Mouse (Mus musculus): ENCODE data around the gene Plekhj1. TPM values are rescaled to one million over a fixed set of nuclear protein-coding genes. Genes with fewer than 3 reads are reported as not detected.
A peak's percentile ranks its signal among the peaks of the same experiment; 100 is the strongest.

Plekhj1 gene
- polyA plus RNA-seq, 1 experiment from 2014 or later: 119 TPM

DNA sequence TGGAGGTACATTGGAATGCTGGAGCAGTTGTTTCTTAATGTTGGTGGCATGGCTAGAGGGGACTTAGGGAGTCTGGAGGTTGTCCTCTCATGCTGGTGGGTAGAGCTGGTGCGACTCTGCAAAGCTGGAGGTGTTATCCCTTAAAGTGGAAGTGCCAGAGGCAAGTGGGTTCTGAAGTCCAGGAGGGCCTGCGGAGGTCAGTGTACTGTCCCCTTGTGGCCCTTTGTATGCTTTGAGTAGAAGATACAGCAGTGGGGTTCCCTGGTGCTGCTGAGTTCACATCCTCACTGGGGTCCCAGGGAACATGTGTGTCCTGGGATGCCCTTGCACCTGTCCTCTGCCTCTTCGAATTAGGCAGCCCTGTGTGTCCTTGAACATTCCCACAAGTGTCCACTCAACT, 42.3 kb downstream of the Plekhj1 start:
- no peaks in the 10 kb centered on the region for H3K27me3 ChIP-seq (ENCODE audit: control insufficient read depth, insufficient read depth, low read length)
- H3K27ac ChIP-seq (replicated peaks; ENCODE audit: low read depth, low read length): no peak overlapping the region
- no peaks in the 10 kb centered on the region for H3K36me3 ChIP-seq (replicated peaks; ENCODE audit: control insufficient read depth, insufficient read depth, low read depth, low read length)
- no peak for ATAC-seq (replicated peaks; ENCODE audit: insufficient number of reproducible peaks, low FRiP score, low TSS enrichment, low read depth)
- no peak for DNase-seq (ENCODE audit: low spot score)
- H3K4me1 ChIP-seq (ENCODE audit: control insufficient read depth, insufficient read depth, low read length): peaks cover 12% of the 10 kb centered on the region
- H3K9me3 ChIP-seq (replicated peaks; ENCODE audit: control insufficient read depth, low read length): no peaks in the 10 kb centered on the region
- H3K9ac ChIP-seq (replicated peaks; ENCODE audit: low read length): peak overlapping the region; percentile 90
- peak overlapping the region; percentile 79 for H3K4me3 ChIP-seq (ENCODE audit: low read depth, low read length)
- peak overlapping the region; percentile 65 for H3K4me2 ChIP-seq (ENCODE audit: low read depth, low read length)
- WGBS: 28% methylated on average over 3 of the region's 3 CpGs

DNA sequence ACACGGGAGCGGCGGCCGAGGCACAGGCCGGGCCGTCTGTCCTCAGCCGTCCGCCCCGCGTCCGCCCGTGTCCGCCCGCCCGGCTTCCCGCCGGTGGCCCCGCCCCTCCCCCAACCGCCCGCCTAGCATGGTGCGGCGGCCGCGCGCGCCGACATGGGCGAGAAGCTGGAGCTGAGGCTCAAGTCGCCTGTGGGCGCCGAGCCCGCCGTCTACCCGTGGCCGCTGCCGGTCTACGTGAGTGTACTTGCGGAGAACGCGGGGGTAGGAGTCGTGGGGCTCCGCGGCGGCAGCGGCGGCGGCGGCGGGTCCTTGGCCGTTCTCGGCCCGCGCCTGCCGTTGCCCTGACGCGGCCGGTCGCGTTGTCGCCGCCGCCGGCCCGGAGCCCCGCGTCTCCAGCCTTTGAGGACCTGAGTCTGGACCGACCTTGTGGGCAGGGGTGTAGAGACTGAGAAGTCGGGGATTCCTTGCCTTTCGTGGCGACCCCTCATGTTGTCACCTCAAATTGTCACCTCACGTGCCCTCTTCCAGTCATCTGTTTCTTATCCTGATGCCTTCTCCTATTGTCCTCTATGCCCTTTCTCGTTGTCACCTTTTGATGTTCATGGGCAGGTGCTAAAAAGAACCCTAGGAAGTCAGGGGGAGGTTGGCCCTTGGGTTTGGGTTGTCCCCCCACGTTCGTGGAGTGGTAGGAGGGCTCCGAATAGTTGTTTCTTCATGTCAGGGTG, 43.0 kb downstream of the Plekhj1 start:
- Histone ChIP-seq H3K36me3 (replicated peaks; ENCODE audit: control insufficient read depth, insufficient read depth, low read depth, low read length) (no peaks in the 10 kb centered on the region), H3K9ac (replicated peaks; ENCODE audit: low read length) (peak overlapping the region; percentile 90), H3K27me3 (ENCODE audit: control insufficient read depth, insufficient read depth, low read length) (no peaks in the 10 kb centered on the region), H3K4me1 (ENCODE audit: control insufficient read depth, insufficient read depth, low read length) (peaks cover 12% of the 10 kb centered on the region), H3K27ac (replicated peaks; ENCODE audit: low read depth, low read length) (peak overlapping the region; percentile 44; the same call in 1 of the 2 replicates), H3K9me3 (replicated peaks; ENCODE audit: control insufficient read depth, low read length) (no peaks in the 10 kb centered on the region), H3K4me2 (ENCODE audit: low read depth, low read length) (peak overlapping the region; percentile 65), H3K4me3 (ENCODE audit: low read depth, low read length) (peak overlapping the region; percentile 79)
- DNase-seq (ENCODE audit: low spot score) (no peak), ATAC-seq (replicated peaks; ENCODE audit: insufficient number of reproducible peaks, low FRiP score, low TSS enrichment, low read depth) (no peak)
- under 1% methylated on average over 44 of the region's 75 CpGs for WGBS

DNA sequence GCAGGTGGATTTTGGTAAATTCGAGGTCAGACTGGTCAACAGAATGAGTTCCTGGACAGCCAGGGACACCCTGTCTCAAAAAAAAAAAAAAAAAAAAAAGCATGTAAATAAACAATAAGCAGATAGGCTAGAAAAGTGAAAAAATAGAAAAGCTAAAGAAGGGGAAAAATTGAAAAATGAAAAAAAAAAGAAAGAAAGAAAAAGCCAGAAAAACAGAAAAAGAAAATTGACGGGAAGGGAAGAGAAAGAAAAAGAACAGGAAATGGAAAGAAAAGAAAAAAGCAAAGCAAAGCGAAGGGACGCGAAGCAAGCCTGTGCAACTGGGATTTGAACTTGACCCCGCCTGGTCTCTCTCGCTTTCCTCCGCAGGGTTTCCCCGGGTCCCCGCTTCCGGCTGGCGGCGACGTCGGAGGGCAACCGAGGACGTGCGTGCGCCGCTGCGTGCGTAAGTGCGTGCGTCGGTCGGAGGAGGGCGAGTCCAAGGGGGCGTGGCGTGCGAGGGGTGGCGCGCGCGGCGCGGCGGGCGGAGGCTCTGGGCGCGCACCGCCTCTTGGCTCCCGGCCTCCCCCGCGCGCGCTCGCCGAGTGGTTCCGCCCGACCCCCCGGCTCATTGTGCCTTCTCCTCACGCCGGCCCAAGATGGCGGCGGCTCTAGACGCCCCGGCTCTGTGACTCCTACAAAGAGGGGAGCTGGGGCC, 43.7 kb downstream of the Plekhj1 start, which contains the start of gene Dot1l:
TSS of gene Dot1l (plus strand) at position 613 of the 697 bp plus-strand sequence.
- ATAC-seq (replicated peaks; ENCODE audit: insufficient number of reproducible peaks, low FRiP score, low TSS enrichment, low read depth) (peak; percentile 82), DNase-seq (ENCODE audit: low spot score) (peak; percentile 98)
- H3K9me3 ChIP-seq (replicated peaks; ENCODE audit: control insufficient read depth, low read length): no peaks in the 10 kb centered on the region
- 1% methylated on average over 51 of the region's 57 CpGs for WGBS
- peak within 1 kb of the TSS; percentile 79 for H3K4me3 ChIP-seq (ENCODE audit: low read depth, low read length)
- H3K36me3 ChIP-seq (replicated peaks; ENCODE audit: control insufficient read depth, insufficient read depth, low read depth, low read length): no peaks in the 10 kb centered on the region
- peak within 1 kb of the TSS; percentile 44; the same call in 1 of the 2 replicates for H3K27ac ChIP-seq (replicated peaks; ENCODE audit: low read depth, low read length)
- H3K27me3 ChIP-seq (ENCODE audit: control insufficient read depth, insufficient read depth, low read length): no peaks in the 10 kb centered on the region
- peak within 1 kb of the TSS; percentile 90 for H3K9ac ChIP-seq (replicated peaks; ENCODE audit: low read length)
- H3K4me1 ChIP-seq (ENCODE audit: control insufficient read depth, insufficient read depth, low read length): peaks cover 12% of the 10 kb centered on the region
- peak within 1 kb of the TSS; percentile 65 for H3K4me2 ChIP-seq (ENCODE audit: low read depth, low read length)

DNA sequence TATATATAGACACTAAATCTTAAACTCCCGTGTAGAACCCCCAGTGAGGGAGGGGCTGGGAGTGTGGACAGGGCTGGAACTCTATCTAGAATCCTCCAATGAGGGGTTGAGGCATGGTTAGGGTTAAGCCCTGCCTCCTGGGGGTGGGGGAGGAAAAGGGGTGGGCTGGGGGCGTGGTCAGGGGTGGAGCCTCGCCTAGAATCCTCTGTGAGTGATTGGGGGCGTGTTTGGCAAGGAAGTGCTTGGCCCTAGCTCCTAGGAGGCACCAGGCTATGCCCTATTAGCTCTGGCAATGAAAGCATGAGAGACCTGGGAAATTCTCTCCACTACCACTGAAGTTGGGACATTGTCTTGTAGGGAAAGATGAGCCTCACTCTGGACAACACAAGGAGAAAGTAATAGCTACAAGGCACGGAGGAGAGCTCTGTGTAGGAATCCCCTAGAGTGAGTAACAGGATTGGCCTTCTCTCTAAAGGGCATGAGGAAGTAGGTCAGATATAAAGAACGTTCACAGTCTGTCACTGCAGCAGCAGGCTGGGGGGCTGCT, 46.3 kb downstream of the Plekhj1 start:
- 5% methylated on average over 6 of the region's 6 CpGs for WGBS
- Histone ChIP-seq H3K9ac (replicated peaks; ENCODE audit: low read length) (no peak overlapping the region), H3K27me3 (ENCODE audit: control insufficient read depth, insufficient read depth, low read length) (no peaks in the 10 kb centered on the region), H3K4me3 (ENCODE audit: low read depth, low read length) (no peak overlapping the region), H3K4me1 (ENCODE audit: control insufficient read depth, insufficient read depth, low read length) (peaks cover 7% of the 10 kb centered on the region), H3K36me3 (replicated peaks; ENCODE audit: control insufficient read depth, insufficient read depth, low read depth, low read length) (no peaks in the 10 kb centered on the region), H3K27ac (replicated peaks; ENCODE audit: low read depth, low read length) (no peak overlapping the region), H3K4me2 (ENCODE audit: low read depth, low read length) (peak overlapping the region; percentile 36), H3K9me3 (replicated peaks; ENCODE audit: control insufficient read depth, low read length) (no peaks in the 10 kb centered on the region)
- peak; percentile 85 for DNase-seq (ENCODE audit: low spot score)
- ATAC-seq (replicated peaks; ENCODE audit: insufficient number of reproducible peaks, low FRiP score, low TSS enrichment, low read depth): peak; percentile 51

DNA sequence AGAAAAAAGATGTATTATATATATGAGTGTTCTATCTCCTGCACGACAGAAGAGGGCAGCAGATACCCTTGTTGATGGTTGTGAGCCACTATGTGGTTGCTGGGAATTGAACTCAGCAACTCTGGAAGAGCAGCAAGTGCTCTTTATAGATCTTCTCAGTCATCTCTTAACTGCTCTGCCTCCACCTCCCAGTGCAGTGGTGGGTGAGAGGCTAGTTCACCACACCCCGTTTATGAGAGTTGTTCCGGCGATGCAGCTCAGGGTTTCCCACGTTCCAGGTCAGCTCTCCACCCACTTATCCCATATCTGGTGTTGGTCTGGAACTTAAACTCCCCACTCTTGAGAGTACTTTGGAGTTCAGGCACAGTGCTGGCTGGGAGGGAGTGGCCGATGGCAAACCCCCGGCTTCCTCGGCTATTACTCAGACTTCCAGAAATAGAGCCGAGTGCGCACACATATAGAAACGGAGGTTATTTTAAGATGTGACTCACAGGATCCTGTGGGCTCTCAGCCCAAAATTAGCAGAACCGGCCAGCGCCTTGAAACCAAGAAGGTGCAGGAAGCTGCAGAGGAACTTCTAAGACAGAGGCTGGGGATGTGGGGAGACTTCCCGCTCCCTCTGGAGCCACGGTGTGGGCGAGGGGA, 47.1 kb downstream of the Plekhj1 start:
- ATAC-seq (replicated peaks; ENCODE audit: insufficient number of reproducible peaks, low FRiP score, low TSS enrichment, low read depth): no peak
- Histone ChIP-seq H3K36me3 (replicated peaks; ENCODE audit: control insufficient read depth, insufficient read depth, low read depth, low read length) (no peaks in the 10 kb centered on the region), H3K4me1 (ENCODE audit: control insufficient read depth, insufficient read depth, low read length) (peaks cover 3% of the 10 kb centered on the region; the same call in 1 of the 2 replicates), H3K4me3 (ENCODE audit: low read depth, low read length) (no peak overlapping the region), H3K4me2 (ENCODE audit: low read depth, low read length) (peak overlapping the region; percentile 36; the same call in 1 of the 2 replicates), H3K27me3 (ENCODE audit: control insufficient read depth, insufficient read depth, low read length) (no peaks in the 10 kb centered on the region), H3K9ac (replicated peaks; ENCODE audit: low read length) (no peak overlapping the region), H3K9me3 (replicated peaks; ENCODE audit: control insufficient read depth, low read length) (no peaks in the 10 kb centered on the region), H3K27ac (replicated peaks; ENCODE audit: low read depth, low read length) (no peak overlapping the region)
- no peak for DNase-seq (ENCODE audit: low spot score)
- WGBS: 18% methylated on average over 16 of the region's 16 CpGs

DNA sequence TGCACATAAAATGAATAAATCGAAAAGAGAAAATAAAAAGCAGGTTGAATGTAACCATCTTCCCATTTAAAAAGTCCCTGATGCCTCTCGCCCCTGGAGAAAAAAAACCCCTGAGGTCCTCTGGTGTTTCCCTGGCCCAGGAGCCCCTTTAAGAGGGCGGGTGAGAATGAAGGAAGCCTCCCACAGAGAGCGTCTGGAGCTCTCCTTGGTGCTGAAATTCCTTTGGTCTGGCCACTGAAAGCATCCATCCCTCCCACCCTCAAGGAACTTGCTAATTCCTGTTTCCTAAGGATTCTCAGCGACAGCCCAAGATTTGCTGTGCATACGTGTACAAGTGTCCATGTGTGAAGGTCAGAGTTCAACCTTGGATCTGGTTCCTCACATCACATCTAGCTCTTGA, 49.8 kb downstream of the Plekhj1 start:
- ATAC-seq (replicated peaks; ENCODE audit: insufficient number of reproducible peaks, low FRiP score, low TSS enrichment, low read depth) (no peak), DNase-seq (ENCODE audit: low spot score) (peak; percentile 92)
- WGBS: 10% methylated on average over 6 of the region's 6 CpGs
- Histone ChIP-seq H3K36me3 (replicated peaks; ENCODE audit: control insufficient read depth, insufficient read depth, low read depth, low read length) (no peaks in the 10 kb centered on the region), H3K4me2 (ENCODE audit: low read depth, low read length) (no peak overlapping the region), H3K4me3 (ENCODE audit: low read depth, low read length) (no peak overlapping the region), H3K27ac (replicated peaks; ENCODE audit: low read depth, low read length) (no peak overlapping the region), H3K9ac (replicated peaks; ENCODE audit: low read length) (no peak overlapping the region), H3K27me3 (ENCODE audit: control insufficient read depth, insufficient read depth, low read length) (no peaks in the 10 kb centered on the region), H3K4me1 (ENCODE audit: control insufficient read depth, insufficient read depth, low read length) (no peaks in the 10 kb centered on the region), H3K9me3 (replicated peaks; ENCODE audit: control insufficient read depth, low read length) (no peaks in the 10 kb centered on the region)

DNA sequence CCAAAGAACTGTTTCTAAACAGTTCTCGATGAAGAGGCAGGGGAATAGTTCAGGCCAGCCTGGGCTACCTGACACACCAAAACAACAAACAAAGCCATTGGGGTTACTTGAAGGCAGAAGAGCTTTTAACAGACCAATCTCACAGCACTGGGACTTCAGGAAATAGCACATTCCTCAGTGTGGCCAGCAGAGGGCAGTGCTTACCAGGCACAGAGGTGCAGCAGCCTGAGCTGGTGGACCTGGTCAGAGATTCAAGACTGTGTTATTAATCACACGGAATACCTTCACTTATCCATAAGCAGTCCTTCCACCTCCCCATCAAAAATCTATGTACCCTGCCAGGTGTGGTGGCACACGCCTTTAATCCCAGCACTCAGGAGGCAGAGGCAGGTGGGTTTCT, 51.0 kb downstream of the Plekhj1 start:
- no peak for ATAC-seq (replicated peaks; ENCODE audit: insufficient number of reproducible peaks, low FRiP score, low TSS enrichment, low read depth)
- no peak overlapping the region for H3K9ac ChIP-seq (replicated peaks; ENCODE audit: low read length)
- WGBS: 19% methylated on average over 3 of the region's 3 CpGs

More for the DNA sequence above, 51.0 kb downstream of the Plekhj1 start:
- Histone ChIP-seq H3K27me3 (ENCODE audit: control insufficient read depth, insufficient read depth, low read length) (no peaks in the 10 kb centered on the region), H3K4me2 (ENCODE audit: low read depth, low read length) (no peak overlapping the region), H3K9me3 (replicated peaks; ENCODE audit: control insufficient read depth, low read length) (no peaks in the 10 kb centered on the region), H3K36me3 (replicated peaks; ENCODE audit: control insufficient read depth, insufficient read depth, low read depth, low read length) (no peaks in the 10 kb centered on the region), H3K4me1 (ENCODE audit: control insufficient read depth, insufficient read depth, low read length) (no peaks in the 10 kb centered on the region), H3K27ac (replicated peaks; ENCODE audit: low read depth, low read length) (no peak overlapping the region), H3K4me3 (ENCODE audit: low read depth, low read length) (no peak overlapping the region)
- DNase-seq (ENCODE audit: low spot score): peak; percentile 77
